Mouse (Mus musculus): ENCODE data around the gene Ttll12.

The Ttll12 gene

DNA sequence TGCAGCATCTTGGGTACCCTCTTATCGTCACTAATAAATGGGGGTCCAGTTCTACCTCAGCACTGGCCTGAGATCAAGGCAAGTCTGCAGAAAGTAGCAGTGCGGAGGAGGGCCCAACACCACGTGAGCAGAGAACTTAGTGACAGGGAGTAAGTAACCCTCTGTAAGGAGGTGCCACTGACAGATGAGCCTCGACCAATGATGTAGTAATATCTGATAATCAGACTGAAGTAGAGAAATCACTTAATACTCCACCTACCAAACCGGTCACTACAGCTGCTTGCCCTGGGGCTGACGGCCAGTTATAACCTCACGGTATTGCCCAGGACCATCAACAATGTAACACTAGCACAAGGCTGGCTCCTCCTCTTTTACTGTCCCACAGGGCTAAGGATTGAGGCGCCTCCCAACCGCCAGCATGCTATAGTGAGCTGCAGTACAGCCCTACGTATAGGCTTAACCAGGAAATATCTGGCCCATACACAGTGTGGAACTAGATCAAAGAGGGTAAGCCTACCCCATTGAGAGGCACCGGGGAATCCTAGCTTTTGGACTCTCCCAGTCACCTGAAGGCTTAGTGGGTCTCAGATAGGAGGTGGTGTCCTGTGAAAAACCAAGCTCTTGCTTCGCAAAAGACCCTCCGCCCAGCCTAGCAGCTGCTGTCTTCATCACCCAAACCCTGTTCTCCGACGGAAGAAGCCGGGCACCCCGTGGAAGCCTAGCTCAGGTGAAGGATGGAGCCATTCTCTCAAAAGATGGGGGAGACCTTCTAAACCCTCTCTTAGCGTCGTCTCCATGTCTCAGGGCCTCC is 1.1 kb downstream of the Ttll12 start:
- DNase-seq (ENCODE audit: low spot score): no peak

GRCm38 (mm10) chr15:83593189-83593585 is 1.8 kb downstream of the Ttll12 start:
- DNase-seq (ENCODE audit: low spot score): no peak

DNA sequence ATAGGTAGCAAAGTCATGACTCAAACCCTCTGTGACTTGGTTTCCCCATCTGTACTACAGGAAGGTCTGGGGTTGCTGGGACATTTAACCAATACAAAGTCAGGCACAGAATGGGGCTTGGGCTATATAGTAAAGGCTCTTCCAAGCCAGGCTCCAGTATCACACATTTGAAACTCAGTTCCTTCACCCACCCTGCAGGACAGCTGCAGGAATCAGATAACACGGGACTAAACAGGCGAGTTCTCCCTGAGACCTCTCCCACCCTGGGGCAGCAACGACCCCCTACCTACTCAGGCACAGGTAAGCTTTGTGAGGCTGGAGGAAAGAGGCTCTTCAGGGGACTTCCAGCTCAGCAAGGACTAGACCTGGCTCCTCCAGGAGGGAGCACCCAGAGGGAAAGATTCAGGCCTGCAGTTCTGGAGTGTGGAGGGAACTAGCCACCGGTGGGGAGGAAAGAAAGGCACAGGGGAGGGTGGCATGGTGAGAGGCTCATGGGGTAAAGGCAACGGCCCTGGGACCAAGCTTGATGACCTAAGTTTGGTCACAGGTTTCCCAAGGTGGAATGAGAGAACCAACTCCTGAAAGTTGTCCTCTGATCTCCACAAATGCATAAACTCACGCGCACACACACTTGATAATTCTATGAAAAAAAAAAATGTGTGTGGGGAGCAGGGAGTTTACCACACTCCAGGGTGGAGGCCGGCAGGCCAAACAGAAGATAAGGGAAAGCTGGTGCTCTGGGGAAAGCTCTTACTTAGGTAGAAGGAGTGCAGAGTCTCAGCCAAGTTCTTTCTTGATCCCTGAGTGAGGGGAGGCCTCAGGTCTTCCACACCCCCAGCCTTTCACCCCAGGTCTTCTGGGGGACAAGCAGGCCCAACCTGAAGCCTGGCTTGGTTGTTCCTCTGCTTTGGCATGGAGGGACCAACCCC is 2.4 kb downstream of the Ttll12 start:
- no peak for DNase-seq (ENCODE audit: low spot score)

DNA sequence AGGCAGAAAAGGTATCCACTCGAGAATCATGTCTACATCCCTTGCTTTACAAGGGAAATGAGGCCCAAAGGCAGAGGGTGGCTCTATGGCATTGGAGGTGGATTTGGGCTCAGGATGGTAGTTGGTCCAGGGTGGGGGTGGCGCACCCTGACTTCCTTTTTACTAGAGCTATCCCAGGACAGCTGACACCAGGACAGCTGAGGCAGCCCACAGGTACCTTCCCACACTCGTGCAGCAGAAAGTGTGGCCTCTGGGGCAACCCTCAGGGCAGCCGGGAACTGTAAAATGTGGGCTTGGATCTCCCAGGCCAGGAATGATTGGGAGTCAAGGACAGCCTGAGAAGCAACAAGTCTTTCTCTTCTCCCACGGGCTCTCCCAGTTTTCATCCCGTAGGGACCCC is 3.2 kb downstream of the Ttll12 start:
- DNase-seq (ENCODE audit: low spot score): no peak

DNA sequence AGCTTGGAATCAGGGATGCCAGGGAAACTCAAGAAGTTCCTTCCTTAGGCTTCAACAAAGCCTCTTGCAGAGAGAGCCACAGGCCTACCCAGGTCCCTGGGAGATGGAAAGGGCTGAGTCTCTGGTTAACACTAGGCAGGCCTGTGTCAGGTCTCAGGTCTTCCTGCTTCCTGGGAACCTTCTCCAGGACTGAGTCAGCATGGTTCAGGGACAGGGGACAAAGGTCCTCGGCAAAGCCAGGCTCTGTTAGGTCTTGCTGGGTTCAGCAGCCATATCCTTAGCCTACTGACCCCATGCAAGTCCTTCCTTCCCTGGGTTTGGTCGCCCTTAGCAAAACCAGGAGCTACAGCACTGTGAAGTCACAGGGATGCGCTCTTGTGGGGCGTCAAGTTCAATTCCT is 4.1 kb downstream of the Ttll12 start:
- no peak for DNase-seq (ENCODE audit: low spot score)

- DNase-seq (ENCODE audit: low spot score): no peak
These were observed 10.2 kb downstream of the Ttll12 start for GRCm38 (mm10) chr15:83584741-83585220.

GRCm38 (mm10) chr15:83583419-83584156 is 11.4 kb downstream of the Ttll12 start:
- no peak for DNase-seq (ENCODE audit: low spot score)

DNA sequence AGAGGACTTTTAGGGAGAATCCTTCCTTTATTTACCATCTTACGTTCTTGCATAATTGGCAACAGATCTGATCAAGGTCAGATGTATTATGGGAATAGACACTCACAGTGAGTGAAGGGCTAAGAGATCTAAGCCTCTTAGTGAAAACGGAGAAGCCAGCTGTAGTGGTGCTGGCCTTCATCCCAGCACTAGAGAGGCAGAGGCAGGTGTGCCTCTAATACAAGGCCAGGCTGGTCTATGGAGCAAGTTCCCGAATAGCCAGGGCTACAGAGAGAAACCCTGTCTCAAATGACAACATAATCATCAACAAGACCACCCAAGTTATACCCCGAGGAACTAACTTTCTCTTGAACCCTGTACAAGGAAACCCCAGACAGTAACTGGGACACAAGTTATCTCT is 12.0 kb downstream of the Ttll12 start:
- no peak for DNase-seq (ENCODE audit: low spot score)

DNA sequence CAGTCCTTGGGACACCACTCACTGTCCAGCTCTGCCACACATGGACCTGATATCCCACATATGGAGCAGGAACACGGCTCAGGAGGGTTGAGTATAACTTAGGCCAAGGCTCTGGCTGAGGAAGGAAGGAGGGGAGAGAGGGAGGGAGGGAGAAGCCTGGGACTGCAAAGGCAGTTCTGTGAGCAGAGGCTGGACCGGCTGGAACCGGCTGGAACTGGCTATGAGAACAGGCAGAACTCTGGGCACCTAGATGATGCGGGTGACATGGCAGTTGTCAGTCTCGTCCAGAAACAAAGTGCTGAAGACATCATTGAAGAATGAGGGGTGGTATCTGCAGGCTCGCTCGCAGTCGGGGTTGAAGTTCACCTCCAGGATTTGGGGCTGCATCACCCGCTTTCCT is 18.3 kb downstream of the Ttll12 start:
- no peak for DNase-seq (ENCODE audit: low spot score)

DNA sequence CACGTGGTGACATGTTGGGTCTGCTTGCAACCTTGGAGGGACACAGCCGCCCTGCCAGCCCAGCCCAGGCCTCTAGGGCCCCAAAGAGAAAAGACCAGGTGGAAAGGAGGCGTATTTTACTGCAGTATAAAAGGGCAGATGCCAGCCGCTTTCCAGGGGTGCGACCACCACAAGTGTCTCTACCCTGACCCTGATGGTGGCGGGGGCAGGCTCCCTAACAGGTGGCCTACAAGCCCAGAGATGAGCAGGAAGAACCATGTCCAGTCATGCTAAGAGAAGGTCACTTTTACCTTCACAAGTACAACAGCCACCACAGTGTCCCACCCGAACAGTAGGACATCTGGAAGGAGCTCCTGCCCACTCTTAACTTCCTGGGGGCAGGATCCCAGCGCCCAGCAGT is 19.4 kb downstream of the Ttll12 start:
- DNase-seq (ENCODE audit: low spot score): no peak

DNA sequence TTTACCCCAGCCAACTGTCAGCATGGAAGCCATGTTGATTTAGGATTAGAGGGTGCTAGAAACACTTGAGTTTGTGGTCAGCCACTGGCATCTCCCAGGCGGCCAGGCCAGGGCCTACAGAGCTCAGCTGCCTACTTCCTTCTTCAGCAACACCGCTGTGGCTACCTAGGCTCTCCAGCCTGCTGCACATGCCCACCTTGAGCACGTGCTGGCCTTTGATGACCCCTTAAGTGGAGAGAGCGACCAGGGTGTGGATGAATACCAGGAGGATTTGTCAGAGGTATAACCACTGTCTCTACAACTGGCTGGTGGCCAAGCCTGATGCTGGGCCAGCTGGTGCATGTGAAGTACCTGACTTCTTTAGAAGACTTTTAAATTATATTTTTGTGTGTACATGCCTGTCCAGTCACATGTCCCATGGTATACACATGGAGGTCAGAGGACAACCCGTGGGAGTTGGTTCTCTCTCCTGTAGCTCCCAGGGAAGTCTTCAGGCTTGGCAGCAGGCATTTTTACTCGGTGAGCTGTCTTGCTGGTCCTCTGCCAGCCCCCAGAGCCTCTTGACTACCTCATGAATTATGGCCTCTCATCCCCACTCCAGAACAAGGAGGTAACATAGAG is 20.1 kb downstream of the Ttll12 start:
- no peak for DNase-seq (ENCODE audit: low spot score)

DNA sequence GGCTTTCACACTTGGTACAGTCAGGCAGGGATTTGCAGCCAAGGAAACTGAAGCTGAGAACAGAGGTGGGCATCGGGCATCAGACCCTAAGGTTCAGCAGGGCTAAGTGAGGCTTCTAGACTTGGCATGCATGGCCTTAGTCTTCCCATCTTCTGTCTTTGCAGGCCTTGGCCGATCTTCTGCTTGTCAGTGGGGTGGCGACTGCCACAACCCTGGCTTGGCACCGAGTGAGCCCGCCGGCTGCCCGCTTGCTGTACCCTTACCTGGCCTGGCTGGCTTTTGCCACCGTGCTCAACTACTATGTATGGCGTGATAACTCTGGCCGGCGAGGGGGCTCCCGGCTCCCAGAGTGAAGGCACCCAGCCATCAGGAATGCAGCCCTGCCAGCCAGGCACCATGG is 21.4 kb downstream of the Ttll12 start:
- DNase-seq (ENCODE audit: low spot score): no peak

GRCm38 (mm10) chr15:83572132-83572531 is 22.8 kb downstream of the Ttll12 start:
- DNase-seq (ENCODE audit: low spot score): no peak

DNA sequence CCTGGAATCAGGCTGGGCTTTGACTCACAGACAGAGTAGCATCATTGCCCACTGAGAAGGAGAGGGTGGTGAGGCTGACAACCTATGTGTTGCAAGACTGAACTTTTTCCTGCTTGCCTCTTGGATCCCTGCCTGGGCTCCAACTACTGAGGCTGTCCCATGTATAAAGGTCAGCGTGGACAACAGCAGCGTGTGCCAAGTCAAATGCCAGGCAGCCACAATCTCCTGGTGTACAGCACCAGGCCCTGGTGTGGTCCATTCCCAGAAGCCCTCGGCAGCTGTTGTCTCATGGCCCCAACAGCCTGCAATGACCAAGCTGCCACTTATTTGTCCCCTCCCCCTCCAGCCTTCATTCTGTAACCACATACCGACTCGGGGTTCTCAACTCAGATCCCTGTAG is 23.3 kb downstream of the Ttll12 start:
- DNase-seq (ENCODE audit: low spot score): no peak

DNA sequence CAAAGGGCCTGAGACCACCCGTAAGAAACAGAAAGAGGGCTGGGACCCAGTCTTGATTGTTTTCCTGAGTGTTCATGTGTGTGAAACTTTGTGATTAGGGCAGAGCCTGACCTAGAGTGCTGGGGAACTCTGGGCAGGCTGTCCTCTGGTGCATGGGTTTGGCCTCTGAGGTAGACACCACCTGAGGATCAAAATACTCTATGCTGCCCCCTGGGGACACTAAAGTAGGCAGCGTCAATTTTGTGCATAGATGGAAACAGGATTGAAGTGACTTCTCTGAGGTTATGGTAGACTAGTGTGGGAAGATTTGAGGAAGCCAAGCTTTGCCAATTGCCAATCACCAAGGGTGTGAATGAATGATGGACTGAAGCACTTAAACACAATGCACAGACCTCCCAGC is 24.3 kb downstream of the Ttll12 start:
- DNase-seq (ENCODE audit: low spot score): no peak

DNA sequence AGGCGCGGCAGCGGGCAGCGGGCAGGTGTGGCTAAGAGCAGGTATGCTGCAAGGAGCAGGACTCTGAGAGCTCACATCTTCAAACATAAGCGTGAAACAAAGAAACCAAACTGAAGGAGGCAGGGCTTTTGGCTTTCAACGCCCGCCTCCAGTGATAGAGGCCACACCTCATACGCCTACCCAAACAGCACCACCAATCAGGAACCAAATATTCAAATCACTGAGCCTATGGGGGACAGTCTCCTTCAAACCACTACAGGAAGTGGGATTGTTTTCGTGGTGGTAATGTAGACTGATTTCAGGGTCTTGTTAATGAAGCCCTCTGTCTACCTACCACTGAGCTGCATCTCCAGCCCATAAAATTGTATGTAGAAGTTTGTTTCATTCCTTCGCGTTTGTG is 25.3 kb downstream of the Ttll12 start:
- no peak for DNase-seq (ENCODE audit: low spot score)

DNA sequence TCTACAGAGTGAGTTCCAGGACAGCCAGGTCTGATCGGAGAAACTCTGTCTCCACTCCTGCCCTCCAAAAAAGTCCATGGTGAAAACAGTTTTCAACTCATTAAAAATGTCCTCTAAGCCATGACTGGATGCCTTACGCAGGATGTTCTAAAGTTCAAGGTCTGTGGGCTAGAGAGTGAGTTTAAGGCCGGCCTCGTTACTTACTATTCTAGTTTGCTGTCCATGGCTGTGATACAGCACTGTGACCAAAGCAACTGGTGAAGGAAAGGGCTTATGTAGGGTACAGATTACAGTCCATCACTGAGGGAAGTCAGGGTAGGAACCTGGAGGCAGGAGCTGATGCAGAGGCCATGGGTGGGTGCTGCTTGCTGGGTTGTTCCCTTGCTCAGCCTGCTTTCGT is 26.4 kb downstream of the Ttll12 start:
- DNase-seq (ENCODE audit: low spot score): no peak

DNA sequence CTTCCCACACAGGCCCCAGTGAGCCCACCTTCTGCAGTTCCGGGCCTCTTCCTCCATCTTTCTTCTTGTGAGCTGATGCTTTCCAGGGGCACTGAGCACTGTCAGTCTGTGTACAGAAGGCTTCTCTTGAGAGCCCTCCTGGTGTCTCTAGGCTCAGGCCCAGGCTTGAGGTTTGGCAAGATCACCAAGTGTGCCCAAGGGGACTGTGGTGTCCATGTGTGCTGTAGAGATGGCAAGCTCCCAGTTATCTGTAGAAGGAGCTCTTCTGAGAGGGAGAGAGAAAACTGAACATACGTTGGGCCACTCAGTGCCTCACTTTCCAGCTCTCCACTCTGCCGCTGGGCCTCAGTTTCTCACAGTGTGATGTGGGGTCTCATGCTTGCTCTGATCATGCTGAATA is 27.2 kb downstream of the Ttll12 start:
- no peak for DNase-seq (ENCODE audit: low spot score)

- no peak for DNase-seq (ENCODE audit: low spot score)
These were observed 29.0 kb downstream of the Ttll12 start for GRCm38 (mm10) chr15:83566006-83566405.

GRCm38 (mm10) chr15:83565434-83565833 is 29.5 kb downstream of the Ttll12 start:
- DNase-seq (ENCODE audit: low spot score): no peak

- DNase-seq (ENCODE audit: low spot score): peak; percentile 22
These were observed 30.9 kb downstream of the Ttll12 start for GRCm38 (mm10) chr15:83563857-83564651.
